Mouse (Mus musculus) liver, embryonic 16.5 days (tissue): ENCODE measurements around the gene Ak4. TPM values are rescaled to one million over a fixed set of nuclear protein-coding genes. Genes with fewer than 3 reads are reported as not detected.
"Not testable (repeated sequence)": the region's sequence is repeated elsewhere in the genome, so short reads cannot be mapped to it uniquely, and the experiment has no call there.

ENCODE experiments used
- ATAC-seq: fragments of 200-750 bp; cut with Nextera tagmentation; 2 replicates; pipeline ENCODE4 v1.8.0; 2017; ENCODE audit warnings: low read depth, mild to moderate bottlenecking, moderate number of reproducible peaks, moderate library complexity
- H3K27ac ChIP-seq: fragments of 300-500 bp; sonication (generic); 2 replicates; pipeline ENCODE4 v1.5.1; 2014; ENCODE audit warnings: mild to moderate bottlenecking, low read length
- H3K27me3 ChIP-seq: fragments of 300-500 bp; sonication (generic); 2 replicates; pipeline ENCODE4 v1.6.1; 2014; ENCODE audit warnings: low read depth, low read length, mixed read lengths; ENCODE audit not compliant: control insufficient read depth, insufficient read depth
- H3K36me3 ChIP-seq: fragments of 300-500 bp; sonication (generic); 2 replicates; pipeline ENCODE4 v1.6.1; 2014; ENCODE audit warnings: mild to moderate bottlenecking; ENCODE audit not compliant: control insufficient read depth, insufficient read depth
- H3K4me1 ChIP-seq: fragments of 300-500 bp; sonication (generic); 2 replicates; pipeline ENCODE4 v1.6.1; 2014; ENCODE audit warnings: low read depth, low read length, mixed read lengths; ENCODE audit not compliant: control insufficient read depth
- H3K4me2 ChIP-seq: fragments of 300-500 bp; sonication (generic); 2 replicates; pipeline ENCODE4 v1.6.1; 2014; ENCODE audit warnings: low read depth, low read length, mixed read lengths
- H3K4me3 ChIP-seq: fragments of 300-500 bp; sonication (generic); 2 replicates; pipeline ENCODE4 v1.5.1; 2014; ENCODE audit warnings: low read depth, mild to moderate bottlenecking, low read length
- H3K9ac ChIP-seq: fragments of 300-500 bp; sonication (generic); 2 replicates; pipeline ENCODE4 v1.6.1; 2014; ENCODE audit warnings: low read depth, low read length
- H3K9me3 ChIP-seq: fragments of 300-500 bp; sonication (generic); replicated peaks from 2 replicates; pipeline ENCODE4 v1.6.1; 2016; ENCODE audit warnings: low read length; ENCODE audit not compliant: control insufficient read depth
- WGBS: fragments of 180-500 bp; shearing (Covaris S2); extraction: QIAGEN DNeasy Blood & Tissue Kit; methylation state at CpG from one replicate; pipeline ENCODE4 v1.1.7; 2014; ENCODE audit not compliant: insufficient replicate concordance; 5-methylcytosine and 5-hydroxymethylcytosine counted together
- polyA plus RNA-seq: library from polyadenylated mRNA; unstranded; fragments of >200 nt; fragmentation: Nextera tagmentation; extraction: Ambion mirVana; gene quantifications from 2 replicates; pipeline ENCODE4 v1.2.1, GENCODE M21; 2015

The Ak4 gene
- polyA plus RNA-seq, 1 experiment from 2014 or later, result 24.3 TPM

DNA sequence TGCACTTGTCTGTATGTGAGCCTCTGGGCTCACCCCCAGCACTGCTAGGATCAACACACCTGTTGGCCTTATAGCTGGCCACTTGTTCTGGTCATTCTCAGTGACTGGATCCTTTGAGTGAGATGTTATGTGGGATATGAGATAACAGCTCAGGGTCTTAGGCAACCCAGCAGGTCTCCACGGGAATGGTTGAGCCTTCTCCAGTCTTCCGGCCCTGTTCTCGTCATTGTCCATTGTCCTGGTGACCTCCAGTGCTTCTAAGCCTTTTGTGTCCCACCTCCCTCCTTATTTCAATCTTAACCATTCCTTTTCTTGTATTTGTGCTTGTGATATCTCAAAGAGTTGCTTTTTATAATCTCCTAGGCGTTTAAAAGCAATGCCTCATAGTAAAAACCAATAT lies 26.6 kb downstream of the Ak4 start:
- no peak for ATAC-seq
- Histone ChIP-seq H3K4me1 (no peaks in the 10 kb centered on the region), H3K4me2 (no peak overlapping the region), H3K27ac (no peak overlapping the region), H3K36me3 (no peaks in the 10 kb centered on the region), H3K9me3 (no peaks in the 10 kb centered on the region), H3K9ac (no peak overlapping the region), H3K4me3 (no peak overlapping the region), H3K27me3 (no peaks in the 10 kb centered on the region)
- 78% methylated on average over 4 of the region's 4 CpGs for WGBS

DNA sequence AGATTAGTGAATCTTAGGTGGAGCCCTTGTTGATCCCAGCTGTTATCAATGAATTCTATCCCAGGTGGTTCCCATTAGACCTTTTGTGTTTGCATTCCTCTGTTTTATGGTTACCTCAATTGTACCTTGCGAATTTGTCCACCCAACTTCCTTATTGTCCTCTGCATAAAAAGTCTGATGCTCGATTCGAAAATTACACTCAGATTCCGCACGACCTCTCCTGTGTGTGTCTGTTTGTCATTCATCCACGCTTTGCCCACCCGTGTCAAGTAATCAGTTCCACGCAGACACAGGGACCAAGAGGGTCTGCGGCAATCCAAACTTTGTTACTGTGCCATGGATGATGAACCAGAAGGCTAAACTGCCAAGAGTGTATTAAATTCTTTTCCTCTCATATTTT lies 27.5 kb downstream of the Ak4 start:
- WGBS, result 85% methylated on average over 9 of the region's 9 CpGs
- not testable (repeated sequence) for H3K9ac ChIP-seq, H3K4me3 ChIP-seq, H3K9me3 ChIP-seq, ATAC-seq, H3K36me3 ChIP-seq, H3K27ac ChIP-seq, H3K27me3 ChIP-seq, H3K4me2 ChIP-seq, H3K4me1 ChIP-seq

DNA sequence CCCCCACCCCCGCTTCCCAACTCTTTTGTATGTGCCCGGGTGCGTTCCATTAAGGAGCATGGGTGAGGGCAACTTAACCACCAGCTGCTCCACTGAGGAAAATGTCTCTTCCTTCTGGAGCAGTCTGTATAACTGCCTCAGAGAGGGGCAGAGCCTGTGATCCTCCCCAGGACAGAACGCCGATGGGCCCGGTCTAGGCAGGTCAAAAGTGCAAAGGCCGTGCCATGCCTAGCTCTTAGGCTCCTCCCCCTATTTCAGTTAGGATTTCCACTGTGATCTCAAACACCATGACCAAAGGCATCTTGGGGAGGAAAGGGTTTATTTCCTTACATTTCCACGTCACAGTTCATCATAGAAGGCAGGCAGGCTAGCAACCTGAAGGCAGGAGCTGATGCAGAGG lies 29.6 kb downstream of the Ak4 start:
- ATAC-seq, result peak; percentile 45; the same call in 1 of the 2 replicates
- Histone ChIP-seq H3K4me3 (no peak overlapping the region), H3K36me3 (no peaks in the 10 kb centered on the region), H3K9ac (no peak overlapping the region), H3K27ac (no peak overlapping the region), H3K9me3 (no peaks in the 10 kb centered on the region), H3K4me1 (no peaks in the 10 kb centered on the region), H3K27me3 (no peaks in the 10 kb centered on the region), H3K4me2 (no peak overlapping the region)
- 74% methylated on average over 8 of the region's 8 CpGs for WGBS

DNA sequence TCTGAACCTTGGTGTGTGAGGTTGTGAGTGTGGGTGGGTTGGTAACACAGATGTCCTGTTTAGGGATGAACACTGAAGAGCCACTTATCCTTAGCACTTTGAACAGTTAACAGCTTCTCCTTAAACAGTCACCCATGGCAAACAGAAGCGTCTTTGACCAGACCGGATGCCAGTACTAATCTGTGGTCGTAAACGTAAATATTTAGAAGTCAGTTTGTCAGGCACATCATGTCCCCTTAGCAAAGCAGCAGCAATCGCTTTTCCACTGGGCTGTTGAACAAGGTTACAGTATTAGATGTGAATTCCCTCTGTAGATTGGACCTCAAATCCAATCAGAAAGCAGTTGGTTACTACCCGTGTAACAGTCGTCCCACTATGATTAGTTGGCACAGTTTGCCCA lies 30.3 kb downstream of the Ak4 start:
- Histone ChIP-seq H3K4me1 (no peaks in the 10 kb centered on the region), H3K9me3 (no peaks in the 10 kb centered on the region), H3K9ac (no peak overlapping the region), H3K27ac (no peak overlapping the region), H3K27me3 (no peaks in the 10 kb centered on the region), H3K36me3 (no peaks in the 10 kb centered on the region), H3K4me2 (no peak overlapping the region), H3K4me3 (no peak overlapping the region)
- WGBS, result 55% methylated on average over 7 of the region's 7 CpGs
- ATAC-seq, result no peak

DNA sequence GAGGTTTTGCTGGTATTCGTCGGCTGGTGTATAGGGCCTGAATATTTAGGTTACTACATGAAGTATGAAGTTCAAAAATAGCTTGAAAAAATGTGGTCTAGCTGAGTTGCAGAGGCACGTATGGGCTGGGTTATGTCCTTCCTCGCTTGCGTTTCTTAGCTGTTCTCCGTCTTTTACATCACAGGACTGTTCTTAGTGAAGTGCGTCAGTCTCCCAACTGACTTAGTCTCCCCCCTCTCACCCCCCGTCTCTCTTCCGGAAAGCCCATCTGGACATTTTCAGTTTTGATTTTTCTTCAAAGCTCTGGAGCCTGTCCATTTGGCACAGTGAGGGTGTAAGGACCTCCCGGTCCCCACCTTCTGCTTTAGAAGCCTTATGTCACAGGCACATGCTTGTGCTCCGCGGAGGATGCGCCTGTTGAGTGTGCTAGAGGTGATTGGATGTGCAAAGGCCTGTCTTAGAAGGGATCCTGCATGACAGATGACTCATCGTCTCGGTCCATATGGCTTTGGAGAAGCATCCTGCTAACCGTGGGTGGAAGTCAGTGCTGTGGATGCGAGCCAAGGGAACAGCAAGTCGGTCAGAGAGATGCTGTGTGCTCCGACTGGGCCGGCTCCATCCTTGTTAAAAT lies 31.2 kb downstream of the Ak4 start:
- Histone ChIP-seq H3K9me3 (no peaks in the 10 kb centered on the region), H3K9ac (no peak overlapping the region), H3K27me3 (no peaks in the 10 kb centered on the region), H3K27ac (no peak overlapping the region), H3K4me1 (no peaks in the 10 kb centered on the region), H3K4me2 (no peak overlapping the region), H3K4me3 (no peak overlapping the region), H3K36me3 (no peaks in the 10 kb centered on the region)
- no peak for ATAC-seq
- 79% methylated on average over 20 of the region's 20 CpGs for WGBS

DNA sequence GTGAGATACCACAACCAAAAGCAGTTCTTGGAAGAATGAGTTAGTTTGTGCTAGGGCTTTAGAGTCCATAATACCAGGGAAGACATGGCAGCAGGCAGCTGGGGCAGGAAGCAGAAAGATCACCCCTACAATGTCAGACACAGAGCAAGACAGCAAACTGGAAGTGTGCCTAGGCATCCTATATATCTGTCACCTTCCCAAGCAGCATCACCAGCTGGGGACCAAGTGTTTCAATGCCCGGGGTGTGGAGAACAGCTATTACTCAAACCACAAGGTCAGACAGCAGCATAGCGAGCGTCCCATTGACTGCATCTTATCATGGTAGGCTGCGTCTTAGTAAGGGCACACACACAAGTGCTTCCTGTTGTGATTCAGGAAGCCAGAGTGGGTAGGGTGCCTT lies 32.0 kb downstream of the Ak4 start:
- H3K27ac ChIP-seq, result no peak overlapping the region
- no peak overlapping the region for H3K4me2 ChIP-seq
- no peak overlapping the region for H3K4me3 ChIP-seq
- ATAC-seq, result no peak
- no peak overlapping the region for H3K9ac ChIP-seq
- H3K9me3 ChIP-seq, result no peaks in the 10 kb centered on the region
- 59% methylated on average over 4 of the region's 4 CpGs for WGBS
- no peaks in the 10 kb centered on the region for H3K36me3 ChIP-seq
- no peaks in the 10 kb centered on the region for H3K27me3 ChIP-seq
- no peaks in the 10 kb centered on the region for H3K4me1 ChIP-seq

DNA sequence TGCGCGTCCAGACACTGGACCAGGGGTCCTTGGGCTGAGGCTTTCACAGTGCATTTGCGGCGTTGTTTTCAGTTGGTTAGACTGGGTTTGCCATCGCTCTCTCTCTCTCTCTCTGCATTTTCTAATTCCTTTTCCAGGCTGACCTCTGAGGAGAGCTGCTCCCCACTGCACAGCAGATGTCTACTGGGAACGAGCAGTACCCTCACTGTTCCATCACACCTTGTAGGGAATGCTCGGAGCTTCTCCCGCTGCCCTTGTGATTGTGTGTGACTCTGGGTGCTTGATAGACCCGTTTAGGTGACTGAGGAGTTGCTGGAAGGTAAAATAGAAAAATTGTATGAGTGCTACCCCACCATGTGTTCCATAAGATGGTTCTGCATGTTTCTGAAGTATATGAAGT lies 33.8 kb downstream of the Ak4 start:
- no peaks in the 10 kb centered on the region for H3K27me3 ChIP-seq
- H3K27ac ChIP-seq, result no peak overlapping the region
- no peaks in the 10 kb centered on the region for H3K4me1 ChIP-seq
- H3K9ac ChIP-seq, result no peak overlapping the region
- WGBS, result 79% methylated on average over 9 of the region's 9 CpGs
- H3K4me3 ChIP-seq, result no peak overlapping the region
- no peak overlapping the region for H3K4me2 ChIP-seq
- ATAC-seq, result no peak
- H3K36me3 ChIP-seq, result no peaks in the 10 kb centered on the region
- no peaks in the 10 kb centered on the region for H3K9me3 ChIP-seq

DNA sequence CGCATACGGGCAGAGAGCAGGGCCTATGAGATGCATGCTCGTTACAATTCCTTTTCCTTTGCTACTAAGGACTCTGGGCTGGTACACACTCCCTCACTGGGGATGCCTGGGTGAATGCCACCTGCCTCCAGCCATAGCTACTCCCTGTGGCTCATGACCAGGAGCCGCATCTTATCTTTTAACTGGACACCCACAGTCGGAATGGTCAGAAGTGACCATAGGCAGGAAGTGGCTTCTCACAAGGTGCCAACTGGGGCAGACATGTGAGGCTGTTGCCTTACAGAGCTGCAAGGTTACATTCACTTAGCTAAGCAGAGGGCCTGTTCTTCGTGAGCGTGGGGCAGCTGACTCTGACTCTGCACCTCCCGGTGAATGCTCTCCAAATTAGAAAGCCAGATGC lies 38.1 kb downstream of the Ak4 start:
- H3K36me3 ChIP-seq, result no peaks in the 10 kb centered on the region
- no peaks in the 10 kb centered on the region for H3K4me1 ChIP-seq
- no peak overlapping the region for H3K4me3 ChIP-seq
- no peak overlapping the region for H3K4me2 ChIP-seq
- H3K27ac ChIP-seq, result no peak overlapping the region
- no peak overlapping the region for H3K9ac ChIP-seq
- 68% methylated on average over 8 of the region's 8 CpGs for WGBS
- no peaks in the 10 kb centered on the region for H3K9me3 ChIP-seq
- H3K27me3 ChIP-seq, result no peaks in the 10 kb centered on the region
- no peak for ATAC-seq

DNA sequence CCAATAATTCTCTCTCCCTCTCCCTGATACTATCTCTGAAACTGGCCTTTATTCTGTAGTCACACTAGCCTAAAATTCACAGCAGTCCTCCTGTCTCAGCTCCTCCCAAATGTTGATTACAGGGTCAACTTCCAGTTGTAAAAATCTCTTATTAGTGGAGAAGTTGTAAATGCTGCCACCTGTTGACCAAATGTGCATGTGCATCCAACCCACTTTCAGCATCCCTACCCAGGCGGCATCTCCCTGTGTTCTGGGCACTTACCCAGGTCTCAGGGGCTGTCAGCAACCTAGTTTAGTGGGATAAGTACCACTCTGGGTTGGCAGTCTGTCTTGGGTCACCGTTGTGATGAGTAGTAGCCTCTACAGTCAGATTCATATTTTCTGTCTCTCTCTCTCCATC lies 39.3 kb downstream of the Ak4 start:
- Histone ChIP-seq H3K9me3 (no peaks in the 10 kb centered on the region), H3K27me3 (no peaks in the 10 kb centered on the region), H3K4me1 (no peaks in the 10 kb centered on the region), H3K4me2 (no peak overlapping the region), H3K36me3 (no peaks in the 10 kb centered on the region), H3K27ac (no peak overlapping the region), H3K4me3 (no peak overlapping the region), H3K9ac (no peak overlapping the region)
- WGBS, result 41% methylated on average over 2 of the region's 2 CpGs
- ATAC-seq, result no peak
